Mouse (Mus musculus): ENCODE measurements around the gene Ung.

DNA sequence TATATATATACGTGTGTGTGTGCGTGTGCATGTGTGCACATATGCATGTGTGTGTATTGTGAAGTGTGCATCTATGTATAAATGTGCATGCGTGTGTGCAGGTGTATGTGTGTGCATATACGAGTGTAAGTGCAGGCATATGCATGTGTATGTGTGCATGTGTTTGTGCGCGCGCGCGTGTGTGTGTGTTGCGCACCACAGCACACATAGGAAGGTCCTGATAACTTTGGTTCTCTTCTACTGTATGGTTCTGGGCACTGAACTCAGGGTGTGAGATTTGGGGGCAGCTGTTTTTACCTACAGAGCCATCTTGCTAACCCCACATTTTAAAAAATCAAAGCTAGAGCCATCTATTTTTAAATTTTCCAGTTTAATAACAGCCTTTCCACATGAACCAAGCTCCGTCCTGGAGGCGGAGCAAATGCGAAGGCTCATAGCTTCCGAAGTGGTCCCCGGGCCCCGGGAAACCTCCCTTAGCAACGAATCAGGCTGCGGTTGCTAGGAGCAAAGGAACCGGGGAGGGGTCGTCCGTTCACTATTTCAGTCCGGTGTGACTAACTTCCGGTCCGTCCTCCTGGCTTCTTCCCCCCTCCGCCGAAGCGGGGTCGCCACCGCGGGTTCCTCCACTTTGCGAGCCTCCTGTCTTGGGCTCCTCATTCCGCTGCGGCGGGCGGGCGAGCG, 30.3 kb upstream of the Ung start:
- TF ChIP-seq CTCF (IDR thresholded peaks at IDR 0.05; ENCODE audit: low read depth) (no peak), EP300 (IDR thresholded peaks at IDR 0.05; ENCODE audit: low read depth) (no peak)

Data from liver, postnatal 0 days (tissue).